Mouse (Mus musculus) cerebellum, adult (tissue): ENCODE data around the gene Tulp1.
"Not testable (repeated sequence)": the region's sequence is repeated elsewhere in the genome, so short reads cannot be mapped to it uniquely, and the experiment has no call there.

ENCODE experiments used
- ATAC-seq: cut with Nextera tagmentation; 2 replicates; pipeline ENCODE4 v1.9.2; 2017; ENCODE audit warnings: mild to moderate bottlenecking, moderate library complexity, mixed read lengths; ENCODE audit not compliant: insufficient number of reproducible peaks, low FRiP score, low TSS enrichment

The Tulp1 gene

DNA sequence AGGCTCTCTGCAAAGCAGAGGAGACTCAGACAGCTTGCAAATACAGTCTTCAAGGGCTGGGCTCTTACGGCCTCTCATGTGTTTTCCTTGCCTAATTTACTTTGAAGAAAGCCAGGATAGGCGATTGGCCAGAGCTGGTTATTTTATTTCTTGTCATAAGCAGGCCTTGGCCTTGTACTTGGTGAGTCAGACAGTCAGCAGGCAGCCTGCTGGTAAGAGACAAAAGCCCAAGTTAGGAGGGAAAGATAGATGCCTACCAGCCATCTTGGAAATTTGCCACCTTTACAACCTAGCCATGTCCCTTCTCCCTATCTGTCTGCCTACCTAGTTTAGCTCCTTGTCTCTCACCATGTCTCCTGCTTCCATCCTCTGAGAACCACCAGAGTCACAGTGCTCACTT, 6.3 kb upstream of the Tulp1 start:
- no peak for ATAC-seq

DNA sequence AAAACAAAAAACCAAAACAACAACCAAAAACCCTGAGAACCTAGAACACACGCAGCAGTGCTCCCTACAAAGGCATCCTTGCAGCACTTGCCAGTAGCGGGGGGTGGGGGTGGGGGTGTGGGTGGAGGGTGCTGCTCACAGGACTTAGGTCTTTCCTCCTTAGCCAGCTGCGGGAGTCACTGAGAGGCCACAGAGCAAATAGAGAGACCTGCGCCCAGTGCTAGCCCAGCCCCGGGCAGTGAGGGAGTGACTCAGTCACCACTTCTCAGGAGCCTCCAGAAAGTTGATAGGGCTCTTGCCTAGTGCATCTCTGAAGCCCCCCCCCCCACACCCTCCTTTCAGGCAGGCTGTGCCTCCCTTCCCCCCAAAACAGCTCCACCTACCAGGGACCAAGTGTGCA, 4.0 kb upstream of the Tulp1 start:
- ATAC-seq = no peak

DNA sequence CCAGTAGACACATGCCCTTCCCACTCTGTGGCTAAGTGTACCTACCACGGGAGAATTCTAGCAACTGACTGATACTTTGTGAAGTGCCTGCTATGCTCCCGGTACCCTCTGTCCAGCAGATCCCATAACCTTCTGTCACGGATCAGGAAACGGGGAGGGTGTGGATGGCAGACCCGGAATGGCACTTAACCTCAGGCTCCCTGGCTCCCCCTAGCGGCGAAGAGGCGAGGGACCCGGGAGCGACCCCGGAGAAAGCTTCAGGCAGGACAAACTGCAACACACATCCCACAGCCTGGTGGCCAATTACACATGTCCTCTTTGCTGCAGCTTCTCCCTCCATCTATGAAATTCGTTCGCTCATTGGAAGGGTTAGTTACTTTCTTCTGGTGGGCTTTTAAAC, 3.4 kb upstream of the Tulp1 start:
- ATAC-seq = no peak; the same call in 1 of the 2 replicates

DNA sequence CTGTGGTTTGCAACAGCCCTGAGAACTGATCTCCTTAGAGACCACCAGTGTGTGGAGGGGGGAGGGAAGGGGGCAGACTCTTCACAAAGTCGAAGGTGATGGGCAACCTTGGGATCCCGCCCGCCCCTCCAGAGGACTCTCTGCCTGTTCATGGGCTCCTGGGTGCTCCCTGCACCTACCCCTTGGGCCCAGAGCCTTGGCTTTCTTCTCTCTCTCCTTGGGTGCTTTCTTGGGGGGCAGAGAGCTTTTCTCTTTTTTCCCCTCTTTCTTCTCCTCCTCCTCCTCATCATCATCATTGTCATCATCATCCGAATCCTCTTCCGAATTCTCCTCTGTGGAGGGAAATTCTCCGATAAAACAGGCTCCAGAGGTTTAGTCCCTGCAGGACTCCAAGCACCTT, 1.5 kb downstream of the Tulp1 start:
- ATAC-seq = no peak

DNA sequence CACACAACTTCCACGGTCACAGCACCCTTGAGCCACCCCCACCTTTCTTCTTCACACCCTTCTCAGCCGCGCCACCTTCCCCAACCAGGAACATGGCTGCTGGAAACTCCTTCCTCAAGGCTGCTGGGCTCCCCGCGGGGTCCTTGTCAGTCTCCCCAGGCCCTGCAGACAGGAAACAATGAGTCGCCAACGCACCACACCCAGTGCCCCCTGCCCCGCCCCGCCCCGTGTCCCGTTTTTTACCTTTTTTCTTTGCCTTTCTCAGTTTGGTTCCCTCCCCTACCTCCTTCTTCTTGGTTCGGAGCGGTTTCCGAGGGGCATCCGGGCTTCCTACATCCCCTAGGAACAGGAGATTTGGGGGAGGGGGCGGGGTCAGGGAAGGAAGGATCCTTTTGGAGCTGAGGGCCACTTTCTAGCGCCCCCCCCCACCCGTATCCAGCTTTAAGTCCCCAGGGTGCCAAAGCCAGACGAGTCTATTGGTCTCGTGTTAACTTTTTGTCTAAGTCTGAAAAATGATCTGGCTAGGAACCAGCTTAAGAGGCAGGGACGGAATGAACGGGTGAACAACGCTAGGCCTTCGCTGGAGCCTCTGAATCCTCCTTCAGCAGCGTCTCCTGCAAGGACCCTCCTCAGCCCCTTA, 2.2 kb downstream of the Tulp1 start:
- no peak for ATAC-seq

DNA sequence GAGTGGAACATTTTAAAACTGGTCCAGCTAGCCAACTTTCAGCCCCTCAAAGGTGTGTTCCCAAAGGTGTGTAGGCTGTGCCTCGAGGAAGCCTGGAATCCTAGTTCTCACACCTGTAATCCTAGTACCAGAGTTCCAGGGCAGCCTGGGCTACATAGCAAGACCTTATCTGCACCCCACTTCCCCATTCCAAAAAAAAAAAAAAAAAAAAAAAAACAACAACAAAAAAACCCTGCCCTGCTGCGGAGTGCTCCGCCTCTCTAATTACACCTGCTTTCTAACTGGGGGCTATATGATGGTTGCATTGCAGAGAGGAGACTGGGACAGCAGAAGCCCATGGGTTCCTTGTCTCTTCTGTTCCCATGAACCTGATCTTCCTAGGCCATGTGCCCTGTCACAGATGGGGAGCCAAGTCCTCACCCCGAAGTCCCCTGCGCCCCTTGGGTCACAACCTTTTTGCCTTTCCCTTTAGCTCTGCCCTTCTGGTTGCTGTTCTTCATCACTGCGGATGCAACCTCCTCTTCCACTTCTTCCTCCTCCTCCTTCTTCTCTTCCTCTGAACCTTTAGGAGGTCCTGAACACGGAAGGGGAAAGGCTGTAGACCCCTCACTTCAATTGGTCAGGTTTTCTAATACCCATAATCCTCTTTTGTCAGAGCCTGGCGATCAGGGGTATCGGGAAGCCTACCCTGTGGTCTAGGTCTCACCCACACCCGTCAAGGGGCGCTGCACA, 2.9 kb downstream of the Tulp1 start:
- no peak for ATAC-seq

DNA sequence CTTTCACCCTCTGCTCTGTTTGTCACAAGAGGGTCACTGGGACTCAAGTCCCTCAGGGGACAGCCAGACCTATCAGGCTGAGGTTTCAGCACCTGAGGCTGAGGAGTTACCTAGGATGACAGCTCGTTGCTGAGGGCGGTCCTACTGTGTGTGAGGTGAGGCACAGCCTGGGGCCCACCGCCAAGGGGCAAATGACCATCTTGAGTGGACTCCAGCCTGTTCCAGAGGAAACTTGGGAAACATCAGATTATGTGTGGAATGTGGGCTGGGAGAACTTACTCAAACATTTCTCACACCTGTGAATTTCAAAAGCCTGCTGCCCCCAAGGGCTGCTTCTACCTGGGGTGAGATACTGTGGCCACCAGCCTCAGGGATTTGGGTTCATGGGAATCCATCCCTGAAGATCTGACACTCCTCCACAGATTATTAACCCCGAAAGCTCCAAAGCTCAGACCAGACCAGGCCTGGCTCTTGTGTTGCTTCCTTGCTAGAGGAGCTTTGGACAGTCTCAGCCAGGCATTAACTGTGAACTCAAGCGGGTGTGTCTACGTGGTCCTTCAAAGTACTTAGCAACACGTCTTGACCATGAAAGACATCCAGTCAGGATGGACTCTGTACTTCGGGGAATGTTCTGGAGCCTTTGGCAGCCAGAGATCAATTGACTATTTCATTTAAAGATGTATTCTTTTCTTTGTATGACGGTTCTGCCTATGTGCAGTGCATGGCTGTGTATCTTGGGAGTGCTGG, 4.3 kb downstream of the Tulp1 start:
- no peak for ATAC-seq

DNA sequence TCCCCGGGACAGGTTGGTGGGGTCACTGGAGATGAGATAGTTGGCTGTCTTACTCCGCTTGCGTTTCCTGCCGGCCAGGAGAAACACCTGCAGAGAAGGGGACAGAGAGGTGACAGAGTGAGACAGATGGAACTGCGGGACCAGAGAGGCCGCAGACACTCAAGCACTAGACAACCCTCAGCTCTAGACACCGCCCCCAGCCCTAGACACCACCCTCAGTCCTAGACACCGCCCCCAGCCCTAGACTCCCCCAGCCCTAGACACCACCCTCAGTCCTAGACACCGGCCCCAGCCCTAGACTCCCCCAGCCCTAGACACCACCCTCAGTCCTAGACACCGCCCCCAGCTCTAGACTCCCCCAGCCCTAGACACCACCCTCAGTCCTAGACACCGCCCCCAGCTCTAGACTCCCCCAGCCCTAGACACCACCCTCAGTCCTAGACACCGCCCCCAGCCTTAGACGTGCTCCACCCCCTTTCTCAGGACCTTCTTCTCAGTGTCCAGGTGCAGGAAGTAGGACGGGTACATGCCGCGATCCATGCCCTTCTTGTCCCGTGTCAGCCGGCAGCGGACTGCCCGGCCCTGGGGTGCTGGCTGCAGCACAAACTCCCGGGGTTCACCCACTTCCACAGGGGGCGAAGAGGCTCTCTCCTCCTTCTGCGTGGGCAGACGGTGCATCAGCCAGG, 6.3 kb downstream of the Tulp1 start:
- ATAC-seq = not testable (repeated sequence)

DNA sequence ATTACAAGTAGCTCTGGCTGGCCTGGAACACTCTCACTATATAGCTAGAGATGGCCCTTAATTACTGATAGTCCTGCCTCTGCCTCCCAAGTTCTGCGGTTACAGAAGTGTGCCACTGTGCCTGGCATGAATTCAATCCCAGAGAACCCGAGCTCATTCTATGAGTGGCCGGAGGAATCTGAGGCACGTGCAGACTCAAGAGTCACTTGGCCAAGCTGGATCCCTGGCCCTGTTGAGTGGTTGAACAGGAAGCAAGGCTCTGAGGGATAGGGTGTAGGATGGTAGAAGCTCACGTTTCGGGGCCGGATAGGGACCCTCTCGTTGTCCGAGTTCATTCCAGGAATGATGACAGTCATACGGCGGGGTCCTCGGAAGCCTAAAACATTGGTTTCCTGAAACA, 9.2 kb downstream of the Tulp1 start:
- no peak for ATAC-seq

DNA sequence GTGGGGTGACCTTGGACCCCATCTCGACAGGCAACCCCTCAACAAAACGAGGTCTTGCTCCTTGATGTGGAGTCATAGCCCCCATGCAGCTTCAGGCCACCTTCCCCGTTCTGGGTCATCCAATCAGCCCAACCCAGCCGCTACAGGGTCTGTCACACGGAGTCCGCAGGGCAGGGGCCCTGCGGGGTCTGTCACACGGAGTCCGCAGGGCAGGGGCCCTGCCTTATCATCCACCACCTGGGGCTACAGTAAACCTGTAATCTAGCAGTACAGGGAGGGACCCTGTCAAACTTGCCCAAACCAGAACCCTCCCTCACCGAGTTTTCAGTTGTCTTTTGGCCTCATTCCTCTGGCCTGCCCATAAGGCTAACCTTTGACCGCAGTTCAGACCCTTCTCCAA, 13.0 kb downstream of the Tulp1 start:
- ATAC-seq = no peak

DNA sequence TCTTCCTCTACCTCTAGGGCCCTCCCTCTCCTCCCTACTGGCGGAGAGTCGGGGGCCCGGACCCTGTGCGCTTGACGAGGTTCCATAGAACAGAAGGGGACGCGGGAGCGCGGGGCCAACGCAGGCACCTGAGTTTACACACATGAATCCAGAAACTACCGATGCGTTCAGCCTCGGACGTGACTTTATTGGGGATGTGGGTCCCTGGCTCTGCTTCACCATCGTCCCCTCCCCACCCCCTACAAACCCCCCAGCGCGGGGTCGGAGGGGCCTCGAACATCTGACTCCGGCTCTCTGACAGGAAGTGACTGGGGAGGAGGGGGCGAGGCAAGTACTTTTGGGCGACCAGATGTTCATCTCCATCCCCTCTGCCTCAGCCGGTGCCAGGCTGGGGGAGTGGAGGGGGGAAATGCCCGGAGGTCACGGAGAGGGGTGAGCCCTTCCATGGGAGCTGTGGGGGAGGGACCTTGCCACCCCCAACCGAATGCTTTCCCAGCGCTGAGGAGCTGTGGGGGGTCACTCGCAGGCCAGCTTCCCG, 13.6 kb downstream of the Tulp1 start:
- ATAC-seq = no peak

DNA sequence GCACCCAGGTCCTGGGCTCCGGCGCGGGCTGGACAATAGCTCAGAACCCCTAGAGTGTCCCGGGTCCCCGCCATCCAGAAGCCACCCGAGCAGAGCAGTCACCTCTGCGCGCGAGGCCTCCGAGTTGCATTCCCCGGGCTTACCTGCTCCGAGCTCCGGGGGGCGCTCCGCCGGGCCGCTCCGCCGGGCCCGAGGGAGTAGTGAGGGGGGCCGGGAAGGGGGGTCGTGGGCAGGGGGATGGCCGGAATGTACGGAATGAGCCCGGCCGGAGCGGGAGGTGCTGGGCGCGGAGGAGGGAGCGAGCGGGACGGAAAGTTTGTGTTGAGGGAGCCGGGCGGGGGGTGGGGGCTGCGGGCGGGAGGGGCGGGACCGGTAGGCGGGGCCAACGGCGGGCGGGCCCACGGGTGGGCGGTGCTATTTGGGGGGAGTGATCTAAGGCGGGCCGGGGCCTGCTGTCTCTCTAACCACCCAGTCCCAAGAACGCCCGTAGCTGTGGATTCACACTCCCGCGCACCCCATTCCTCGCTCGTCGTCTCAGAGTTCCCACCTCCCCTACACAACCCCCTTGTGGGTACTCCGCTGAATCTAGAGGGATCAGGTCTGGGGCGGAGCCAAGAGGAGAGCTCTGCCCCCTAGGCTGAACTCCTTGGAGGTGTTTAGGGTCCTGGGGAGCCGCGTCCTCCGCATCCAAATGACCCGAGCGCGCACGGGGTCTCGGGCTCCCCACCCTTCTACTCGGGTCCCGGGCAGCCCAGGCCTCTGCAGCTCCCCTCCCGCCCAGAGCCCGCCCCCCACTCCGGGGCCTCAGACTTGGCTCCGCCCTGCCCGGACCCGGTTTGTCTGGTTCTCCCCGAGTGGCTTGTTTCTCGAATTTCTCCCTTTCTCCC, 14.3 kb downstream of the Tulp1 start, which contains the start of gene Tead3:
TSS of gene Tead3 (minus strand) at position 352 of the 887 bp plus-strand sequence.
- ATAC-seq = no peak

DNA sequence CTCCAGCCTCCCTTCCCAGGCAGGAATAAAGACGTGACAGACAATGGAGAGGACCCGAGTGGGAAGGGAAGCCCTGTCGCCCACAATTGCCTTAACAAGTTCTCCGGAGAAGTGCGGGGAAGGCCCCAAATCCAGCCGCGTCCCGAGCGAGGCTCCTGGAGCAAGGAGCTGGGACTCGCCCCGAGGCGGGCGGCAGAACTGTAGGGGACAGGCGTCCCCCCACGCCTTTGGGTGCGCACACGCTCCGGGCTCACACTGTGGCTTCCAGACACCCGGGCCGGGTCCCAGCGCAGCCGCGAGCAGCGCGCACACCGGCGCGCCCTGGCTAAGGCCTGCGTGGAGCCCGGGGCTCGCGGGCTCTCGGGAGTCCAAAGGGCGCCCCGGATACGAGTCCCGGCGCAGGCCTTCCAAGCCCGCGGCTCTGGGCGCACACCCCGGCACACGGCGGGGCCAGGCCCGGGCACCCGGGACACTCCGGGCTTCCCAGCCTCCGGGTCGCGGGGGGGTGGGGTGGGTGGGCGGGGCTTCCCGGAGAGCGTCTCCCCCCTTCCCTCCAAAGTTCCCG, 15.0 kb downstream of the Tulp1 start:
- no peak for ATAC-seq

DNA sequence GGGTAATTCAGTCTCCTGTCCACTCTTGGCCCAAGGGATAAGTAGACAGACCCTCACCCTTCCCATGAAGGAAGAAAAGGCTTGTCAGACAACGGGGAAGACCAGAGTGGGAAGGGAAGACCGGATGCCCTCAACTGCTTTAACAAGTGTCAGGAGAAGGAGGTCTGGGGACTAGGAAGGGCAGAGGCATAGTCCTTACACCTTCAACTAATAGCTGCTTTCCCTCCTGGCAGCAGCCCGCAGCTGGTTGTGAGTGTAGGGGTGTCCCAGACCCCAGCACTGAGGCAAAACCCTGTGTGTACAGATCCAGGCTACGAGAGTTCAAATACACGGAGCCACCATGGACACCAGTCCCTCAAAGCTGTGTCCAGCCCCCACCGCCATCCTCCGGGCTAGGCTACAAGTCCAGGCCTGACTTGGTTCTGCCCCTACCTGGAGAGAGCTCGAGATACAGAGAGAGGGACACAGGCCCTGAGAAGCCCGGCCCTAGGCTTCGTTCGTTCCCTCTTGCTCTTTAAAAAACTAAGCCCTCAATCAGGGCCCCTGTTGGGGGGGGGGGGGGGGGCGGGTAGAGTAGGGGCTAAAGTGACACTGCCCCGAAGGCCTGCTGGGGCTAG, 15.7 kb downstream of the Tulp1 start:
- ATAC-seq = no peak

DNA sequence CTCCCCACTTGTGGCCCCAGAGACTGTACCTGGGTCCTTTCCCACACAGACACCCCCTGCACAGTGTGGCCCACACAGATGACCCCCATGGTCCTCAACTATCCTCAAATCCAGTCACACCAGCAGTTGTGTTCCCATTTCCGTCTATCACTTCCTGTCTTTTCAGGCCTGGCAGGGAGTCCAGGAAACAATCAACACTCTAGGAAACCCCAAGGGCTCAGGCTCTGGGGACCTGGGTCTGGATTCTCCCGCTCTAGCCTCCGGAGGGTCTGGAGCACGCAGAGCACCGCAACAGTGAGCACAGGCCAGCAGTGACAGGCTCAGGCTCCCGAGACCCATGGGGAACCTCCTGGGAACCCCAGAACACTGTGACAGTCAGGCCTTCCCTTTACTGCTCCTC, 16.8 kb downstream of the Tulp1 start:
- no peak for ATAC-seq

DNA sequence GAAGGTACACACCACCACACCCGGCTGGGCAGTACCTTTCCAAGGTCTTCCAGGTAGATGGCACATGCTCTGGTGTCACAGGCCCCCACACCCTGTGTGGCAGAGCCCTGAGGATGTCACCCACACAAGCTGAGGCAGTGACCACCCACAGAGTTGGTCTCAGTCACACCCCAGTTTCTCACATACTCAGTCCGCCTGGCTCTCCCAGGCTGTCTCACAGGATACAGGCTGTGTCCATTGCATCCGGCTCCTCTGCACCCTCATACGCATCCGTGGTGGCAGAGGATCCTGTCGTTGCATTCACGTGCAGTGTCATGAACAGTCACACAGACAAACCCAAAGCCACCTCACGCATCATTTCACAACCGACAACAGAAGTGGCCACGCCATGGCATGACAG, 17.7 kb downstream of the Tulp1 start:
- no peak for ATAC-seq

DNA sequence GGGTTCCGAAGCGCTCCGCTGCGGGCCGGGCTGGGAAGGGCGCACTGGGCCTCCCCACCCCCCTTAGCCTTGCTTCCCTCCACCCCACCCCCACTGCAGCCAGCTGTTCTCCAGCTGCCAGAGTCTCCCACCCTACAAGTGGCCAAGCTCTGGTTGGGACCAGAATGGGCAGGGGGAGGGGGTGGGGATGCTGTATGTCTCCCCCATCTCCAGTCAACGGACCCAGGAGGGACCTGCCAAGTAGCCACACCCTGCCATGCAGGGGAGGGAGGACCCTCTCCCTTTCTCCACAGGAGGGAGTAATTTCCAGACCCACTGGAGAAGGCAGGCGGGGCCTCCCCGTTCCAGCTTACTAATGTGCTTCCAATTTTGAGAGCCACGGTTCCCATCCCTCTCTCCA, 19.1 kb downstream of the Tulp1 start:
- ATAC-seq = no peak

DNA sequence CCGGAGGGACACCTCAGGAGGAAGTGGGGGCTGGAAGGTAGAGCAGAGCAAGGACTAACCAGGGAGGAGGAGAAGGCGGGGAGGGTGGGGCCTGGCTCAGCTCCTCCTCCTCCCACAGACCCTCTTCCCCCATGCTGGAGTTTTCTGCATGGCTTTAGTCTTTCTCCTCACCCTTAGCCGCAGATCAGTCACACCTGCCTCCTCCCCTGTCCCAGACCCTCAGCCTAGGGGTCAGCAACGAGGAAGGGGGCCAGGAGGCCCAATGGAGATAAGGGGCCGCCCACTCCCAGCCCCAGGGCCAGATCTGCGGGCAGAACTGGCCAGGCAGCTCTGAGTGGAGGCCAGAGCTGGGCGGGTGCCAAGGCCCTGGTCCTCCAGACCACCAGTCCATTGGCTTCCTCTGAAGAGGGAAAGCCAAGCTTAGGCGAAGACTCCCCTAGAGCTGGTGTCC, 19.7 kb downstream of the Tulp1 start:
- no peak for ATAC-seq

DNA sequence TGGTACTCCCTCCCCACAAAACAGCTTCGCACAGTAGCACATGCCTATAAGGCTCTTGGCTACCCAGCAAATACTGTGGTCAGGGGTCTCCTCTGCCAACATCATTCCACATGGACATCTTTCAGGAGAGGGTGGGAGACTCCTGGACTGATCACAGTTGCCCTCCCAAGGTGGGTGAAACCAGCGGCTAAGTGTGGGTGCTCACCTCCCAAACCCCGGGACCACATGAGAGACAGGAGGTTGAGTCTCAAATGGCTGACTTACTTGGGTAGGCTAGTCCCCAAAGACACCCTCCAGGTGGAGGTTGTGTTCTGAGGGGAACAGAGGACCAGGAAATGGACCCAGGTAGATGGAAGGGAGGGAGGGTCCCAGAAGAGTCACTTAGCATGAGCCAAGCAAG, 20.4 kb downstream of the Tulp1 start:
- ATAC-seq = no peak
